In genomic region chr3:149625497-149625896, GRCm38 (mm10) we compare ENCODE assay signal across 16 mouse cellular contexts.
"Had no signal": no experiment of that assay in that cellular context is flagged by ENCODE, and none has a peak within 500 bp of the region (broad histone marks: within the 10 kb centered on the region; RNA-seq: fewer than 3 reads in every experiment).

No protein-coding gene starts in this region.

- H3K9me3 ChIP-seq: liver, embryonic 13.5 days; midbrain, embryonic 15.5 days; neural tube, embryonic 13.5 days; stomach, embryonic 15.5 days had no signal

- ATAC-seq: midbrain, embryonic 15.5 days had no signal

- H3K27ac ChIP-seq: left cerebral cortex, adult 2 months; liver, embryonic 13.5 days; midbrain, embryonic 15.5 days; neural tube, embryonic 13.5 days; stomach, embryonic 15.5 days had no signal

- H3K9ac ChIP-seq: liver, embryonic 13.5 days; midbrain, embryonic 15.5 days; neural tube, embryonic 13.5 days; stomach, embryonic 15.5 days had no signal

- H3K4me2 ChIP-seq: liver, embryonic 13.5 days; midbrain, embryonic 11.5 days; midbrain, embryonic 15.5 days; neural tube, embryonic 13.5 days; stomach, embryonic 15.5 days had no signal

- DNase-seq: kidney, postnatal 36 days; layer of hippocampus, postnatal 36 days; liver, embryonic 13.5 days; lung, adult 2 months; lung, postnatal 14 days; lung, postnatal 4 days; retina, postnatal 1 day; right cerebral cortex, postnatal 25 days; spleen, adult 18-20 months; thymus, adult 18-20 months; thymus, postnatal 36 days had no signal

- H3K27me3 ChIP-seq: liver, embryonic 13.5 days; midbrain, embryonic 15.5 days; neural tube, embryonic 13.5 days; stomach, embryonic 15.5 days had no signal

- H3K36me3 ChIP-seq: liver, embryonic 13.5 days; midbrain, embryonic 15.5 days; neural tube, embryonic 13.5 days; stomach, embryonic 15.5 days had no signal

- H3K4me1 ChIP-seq: liver, embryonic 13.5 days; midbrain, embryonic 15.5 days; neural tube, embryonic 13.5 days; stomach, embryonic 15.5 days had no signal

- H3K4me3 ChIP-seq: left cerebral cortex, adult 2 months; liver, embryonic 13.5 days; midbrain, embryonic 15.5 days; neural tube, embryonic 13.5 days; stomach, embryonic 15.5 days had no signal
